Mouse (Mus musculus): ENCODE measurements around the gene Mettl8. TPM values are rescaled to one million over a fixed set of nuclear protein-coding genes. Genes with fewer than 3 reads are reported as not detected.
A peak's percentile ranks its signal among the peaks of the same experiment; 100 is the strongest.

The Mettl8 gene
- polyA plus RNA-seq, 1 experiment from 2014 or later = 14.9 TPM

DNA sequence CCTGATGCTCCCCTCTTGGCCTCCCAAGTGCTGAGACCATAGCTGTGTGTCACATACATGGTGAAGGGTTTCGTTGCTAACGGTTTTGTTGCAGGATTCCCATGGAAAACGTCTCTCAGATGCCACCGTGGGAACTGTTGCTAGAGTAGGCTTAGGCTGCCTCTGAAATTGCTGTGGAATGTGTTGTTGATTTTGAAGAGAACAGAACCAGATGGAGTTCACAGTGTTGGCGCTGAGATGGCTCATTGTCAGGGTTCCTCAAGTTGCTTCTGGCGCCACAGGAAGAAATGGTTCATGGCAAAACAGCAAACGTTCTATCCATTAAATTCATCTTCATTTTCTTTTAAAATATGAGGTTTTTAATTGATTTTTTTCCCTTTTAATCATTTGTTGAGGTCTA is 27.0 kb upstream of the Mettl8 start:
- Histone ChIP-seq H3K9me3 (ENCODE audit: control insufficient read depth, low read length) (no peaks in the 10 kb centered on the region), H3K4me1 (replicated peaks; ENCODE audit: control insufficient read depth, insufficient read depth, low read length) (no peaks in the 10 kb centered on the region), H3K4me3 (ENCODE audit: low read depth, low read length) (no peak overlapping the region), H3K27ac (ENCODE audit: low read depth) (no peak overlapping the region), H3K9ac (ENCODE audit: low read length) (no peak overlapping the region), H3K4me2 (ENCODE audit: low read length) (no peak overlapping the region), H3K36me3 (ENCODE audit: control insufficient read depth, insufficient read depth, low read length) (peaks cover 26% of the 10 kb centered on the region), H3K27me3 (replicated peaks; ENCODE audit: control insufficient read depth, insufficient read depth, low read length) (no peaks in the 10 kb centered on the region)
- ATAC-seq (replicated peaks; ENCODE audit: low FRiP score, low TSS enrichment, low read depth) = no peak
- DNase-seq (ENCODE audit: low spot score) = no peak
- 91% methylated on average over 7 of the region's 7 CpGs for WGBS

DNA sequence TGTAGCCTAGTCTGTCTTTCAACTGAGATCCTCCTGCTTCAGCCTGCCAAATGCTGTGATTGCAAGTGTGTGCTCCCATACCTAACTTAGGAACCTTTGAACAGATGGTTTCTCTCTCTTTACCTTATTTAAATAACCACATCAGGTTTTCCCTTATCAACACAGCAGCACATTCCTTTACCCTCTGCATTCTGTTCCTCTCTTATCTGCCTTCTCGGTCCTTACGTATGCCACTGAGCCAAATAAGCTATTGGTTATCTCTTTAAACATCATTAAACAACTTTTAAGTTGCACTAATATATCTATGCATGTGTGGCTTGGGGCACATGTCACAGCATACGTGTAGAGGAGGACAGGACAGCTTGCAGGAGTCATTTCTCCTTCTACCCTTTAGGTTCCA is 18.4 kb upstream of the Mettl8 start:
- Histone ChIP-seq H3K9ac (ENCODE audit: low read length) (no peak overlapping the region), H3K4me1 (replicated peaks; ENCODE audit: control insufficient read depth, insufficient read depth, low read length) (no peaks in the 10 kb centered on the region), H3K4me2 (ENCODE audit: low read length) (no peak overlapping the region), H3K27ac (ENCODE audit: low read depth) (no peak overlapping the region), H3K36me3 (ENCODE audit: control insufficient read depth, insufficient read depth, low read length) (peaks cover 11% of the 10 kb centered on the region), H3K4me3 (ENCODE audit: low read depth, low read length) (no peak overlapping the region), H3K27me3 (replicated peaks; ENCODE audit: control insufficient read depth, insufficient read depth, low read length) (no peaks in the 10 kb centered on the region), H3K9me3 (ENCODE audit: control insufficient read depth, low read length) (no peaks in the 10 kb centered on the region)
- ATAC-seq (replicated peaks; ENCODE audit: low FRiP score, low TSS enrichment, low read depth) (no peak), DNase-seq (ENCODE audit: low spot score) (no peak)
- WGBS = 86% methylated on average over 3 of the region's 3 CpGs

DNA sequence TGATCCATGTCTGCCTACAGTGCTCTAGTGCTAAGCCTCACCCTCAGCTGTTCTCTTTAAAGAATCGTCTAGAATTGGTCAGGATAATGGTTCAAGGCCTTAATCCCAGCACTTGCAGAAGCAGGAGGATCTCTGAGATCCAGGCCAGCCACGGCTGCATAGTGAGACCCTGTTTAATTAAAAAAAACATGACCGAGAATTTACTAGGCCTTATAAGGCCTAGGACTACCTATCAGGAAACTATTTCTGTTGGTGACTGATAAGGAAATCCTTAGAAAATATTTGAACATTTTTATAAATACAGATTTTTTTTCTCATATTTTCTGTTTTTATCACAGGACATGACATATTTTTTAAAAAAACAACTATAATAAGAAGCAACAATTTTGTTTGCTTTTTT is 17.9 kb upstream of the Mettl8 start:
- H3K4me1 ChIP-seq (replicated peaks; ENCODE audit: control insufficient read depth, insufficient read depth, low read length) = no peaks in the 10 kb centered on the region
- no peak for ATAC-seq (replicated peaks; ENCODE audit: low FRiP score, low TSS enrichment, low read depth)
- no peak overlapping the region for H3K27ac ChIP-seq (ENCODE audit: low read depth)
- no peak overlapping the region for H3K9ac ChIP-seq (ENCODE audit: low read length)
- H3K4me3 ChIP-seq (ENCODE audit: low read depth, low read length) = no peak overlapping the region
- no peaks in the 10 kb centered on the region for H3K27me3 ChIP-seq (replicated peaks; ENCODE audit: control insufficient read depth, insufficient read depth, low read length)
- WGBS = 88% methylated on average over 3 of the region's 3 CpGs
- DNase-seq (ENCODE audit: low spot score) = no peak
- H3K9me3 ChIP-seq (ENCODE audit: control insufficient read depth, low read length) = no peaks in the 10 kb centered on the region
- H3K4me2 ChIP-seq (ENCODE audit: low read length) = no peak overlapping the region
- peaks cover 11% of the 10 kb centered on the region for H3K36me3 ChIP-seq (ENCODE audit: control insufficient read depth, insufficient read depth, low read length)

DNA sequence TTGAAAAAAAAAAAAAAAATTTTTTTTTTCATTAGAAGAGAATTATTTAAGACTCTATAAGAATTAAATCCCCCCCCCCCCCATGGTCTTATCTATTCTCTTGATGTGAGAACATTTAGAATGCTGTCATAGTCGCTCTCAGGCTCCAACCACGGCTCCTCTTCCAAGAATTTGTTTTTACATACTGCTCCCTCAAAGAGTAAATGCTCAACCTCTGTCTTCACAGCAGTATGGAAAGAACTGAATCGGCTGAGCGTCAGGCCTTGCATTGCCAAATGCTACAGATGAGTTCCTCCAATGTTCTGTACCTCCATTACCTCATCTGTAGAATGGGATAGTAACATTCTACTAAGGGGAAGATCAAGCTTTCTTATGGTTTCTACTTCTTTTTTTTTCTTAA is 16.2 kb upstream of the Mettl8 start:
- over 99% methylated on average over 4 of the region's 4 CpGs for WGBS
- Histone ChIP-seq H3K4me1 (replicated peaks; ENCODE audit: control insufficient read depth, insufficient read depth, low read length) (no peaks in the 10 kb centered on the region), H3K36me3 (ENCODE audit: control insufficient read depth, insufficient read depth, low read length) (peaks cover 11% of the 10 kb centered on the region), H3K4me3 (ENCODE audit: low read depth, low read length) (no peak overlapping the region), H3K9ac (ENCODE audit: low read length) (no peak overlapping the region), H3K27ac (ENCODE audit: low read depth) (no peak overlapping the region), H3K27me3 (replicated peaks; ENCODE audit: control insufficient read depth, insufficient read depth, low read length) (no peaks in the 10 kb centered on the region), H3K4me2 (ENCODE audit: low read length) (no peak overlapping the region), H3K9me3 (ENCODE audit: control insufficient read depth, low read length) (no peaks in the 10 kb centered on the region)
- ATAC-seq (replicated peaks; ENCODE audit: low FRiP score, low TSS enrichment, low read depth) = no peak
- no peak for DNase-seq (ENCODE audit: low spot score)

DNA sequence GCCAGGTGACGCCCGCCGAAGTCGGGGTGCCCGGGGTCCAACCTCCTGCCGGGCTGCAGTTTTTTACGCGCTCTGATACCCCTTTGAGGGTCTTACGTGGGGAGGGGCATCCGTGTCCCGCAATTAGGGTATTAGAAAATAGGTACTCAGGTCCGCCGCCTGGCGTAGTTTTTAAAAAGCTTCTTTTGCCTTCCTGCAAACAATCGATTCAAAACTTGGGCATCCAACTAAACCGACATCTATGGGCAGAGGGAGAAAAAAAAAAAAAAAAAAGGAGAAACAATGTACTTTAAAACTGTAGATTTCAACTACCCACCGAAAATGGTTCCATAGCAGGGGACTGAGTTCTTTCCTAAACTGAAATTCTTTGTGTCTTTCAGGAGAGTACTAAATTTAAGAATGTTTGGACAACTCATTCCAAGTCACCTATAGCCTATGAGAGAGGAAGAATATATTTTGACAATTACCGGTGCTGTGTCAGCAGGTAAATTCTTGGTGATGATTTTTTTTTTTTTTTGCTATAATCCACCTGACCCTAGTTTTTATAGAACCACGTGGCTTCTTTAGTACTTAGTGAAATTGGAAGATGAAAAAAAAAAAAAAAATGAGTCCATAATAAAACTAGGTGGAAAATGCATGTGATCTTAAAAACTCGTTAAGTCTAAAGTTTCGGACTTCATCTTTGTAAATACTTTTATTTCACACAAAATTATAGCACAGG is 892 bp upstream of the Mettl8 start:
- Histone ChIP-seq H3K4me3 (ENCODE audit: low read depth, low read length) (peak overlapping the region; percentile 90), H3K9ac (ENCODE audit: low read length) (peak overlapping the region; percentile 79), H3K36me3 (ENCODE audit: control insufficient read depth, insufficient read depth, low read length) (peaks cover 12% of the 10 kb centered on the region), H3K9me3 (ENCODE audit: control insufficient read depth, low read length) (0 out of 2 replicates have a peak, but pooled peaks cover 3% of the 10 kb centered on the region), H3K27me3 (replicated peaks; ENCODE audit: control insufficient read depth, insufficient read depth, low read length) (no peaks in the 10 kb centered on the region), H3K4me1 (replicated peaks; ENCODE audit: control insufficient read depth, insufficient read depth, low read length) (peaks cover 12% of the 10 kb centered on the region; the same call in 1 of the 2 replicates), H3K27ac (ENCODE audit: low read depth) (peak overlapping the region; percentile 90), H3K4me2 (ENCODE audit: low read length) (peak overlapping the region; percentile 66)
- no peak for DNase-seq (ENCODE audit: low spot score)
- no peak for ATAC-seq (replicated peaks; ENCODE audit: low FRiP score, low TSS enrichment, low read depth)
- 12% methylated on average over 21 of the region's 21 CpGs for WGBS

DNA sequence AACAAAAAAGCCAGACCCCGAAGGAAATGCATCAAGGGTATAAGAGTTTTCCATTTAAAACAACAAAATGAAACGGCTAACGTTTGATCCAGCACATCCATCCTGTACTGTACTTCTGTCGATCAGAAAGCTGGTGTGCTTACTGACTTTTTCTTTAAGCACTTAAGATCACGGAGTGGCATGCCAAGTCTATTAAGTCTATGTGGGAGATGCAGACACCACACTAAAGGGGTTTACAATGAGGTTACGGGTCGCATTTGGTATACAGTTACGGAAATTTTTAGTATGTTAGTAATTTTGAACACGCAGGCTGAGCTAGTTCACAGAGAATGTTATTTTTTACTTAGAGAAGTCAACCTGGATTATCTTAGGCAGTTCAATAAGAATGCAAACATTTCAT is 667 bp downstream of the Mettl8 start:
- ATAC-seq (replicated peaks; ENCODE audit: low FRiP score, low TSS enrichment, low read depth) = no peak
- H3K9ac ChIP-seq (ENCODE audit: low read length) = peak overlapping the region; percentile 71
- no peaks in the 10 kb centered on the region for H3K36me3 ChIP-seq (ENCODE audit: control insufficient read depth, insufficient read depth, low read length)
- H3K27ac ChIP-seq (ENCODE audit: low read depth) = no peak overlapping the region
- peak overlapping the region; percentile 57 for H3K4me2 ChIP-seq (ENCODE audit: low read length)
- H3K9me3 ChIP-seq (ENCODE audit: control insufficient read depth, low read length) = 0 out of 2 replicates have a peak, but pooled peaks cover 3% of the 10 kb centered on the region
- 37% methylated on average over 9 of the region's 9 CpGs for WGBS
- H3K4me1 ChIP-seq (replicated peaks; ENCODE audit: control insufficient read depth, insufficient read depth, low read length) = peaks cover 12% of the 10 kb centered on the region; the same call in 1 of the 2 replicates
- no peaks in the 10 kb centered on the region for H3K27me3 ChIP-seq (replicated peaks; ENCODE audit: control insufficient read depth, insufficient read depth, low read length)
- no peak for DNase-seq (ENCODE audit: low spot score)
- peak overlapping the region; percentile 90 for H3K4me3 ChIP-seq (ENCODE audit: low read depth, low read length)

DNA sequence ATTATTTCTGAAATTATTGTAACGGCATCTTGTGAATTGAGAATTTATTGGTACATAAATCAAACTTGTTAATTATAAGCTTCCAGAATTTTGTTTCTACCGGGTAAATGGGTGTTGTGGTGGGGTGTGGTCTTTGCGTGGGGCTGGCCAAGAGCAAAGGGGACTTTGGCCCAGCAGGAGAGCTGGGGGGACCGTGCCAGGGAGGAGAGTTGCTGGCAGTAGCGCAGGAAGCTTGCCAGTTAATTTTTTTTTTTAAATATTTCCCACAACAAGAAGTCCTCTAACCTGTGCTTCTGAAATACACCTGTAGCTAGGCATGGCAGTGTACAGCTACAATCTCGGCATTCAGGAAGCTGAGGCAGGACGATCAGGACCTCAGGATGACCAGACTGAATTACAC is 4.9 kb downstream of the Mettl8 start:
- DNase-seq (ENCODE audit: low spot score) (no peak), ATAC-seq (replicated peaks; ENCODE audit: low FRiP score, low TSS enrichment, low read depth) (no peak)
- Histone ChIP-seq H3K4me3 (ENCODE audit: low read depth, low read length) (no peak overlapping the region), H3K27me3 (replicated peaks; ENCODE audit: control insufficient read depth, insufficient read depth, low read length) (no peaks in the 10 kb centered on the region), H3K9ac (ENCODE audit: low read length) (no peak overlapping the region), H3K36me3 (ENCODE audit: control insufficient read depth, insufficient read depth, low read length) (no peaks in the 10 kb centered on the region), H3K9me3 (ENCODE audit: control insufficient read depth, low read length) (no peaks in the 10 kb centered on the region), H3K4me2 (ENCODE audit: low read length) (no peak overlapping the region), H3K4me1 (replicated peaks; ENCODE audit: control insufficient read depth, insufficient read depth, low read length) (peaks cover 18% of the 10 kb centered on the region), H3K27ac (ENCODE audit: low read depth) (no peak overlapping the region)
- 91% methylated on average over 7 of the region's 7 CpGs for WGBS

DNA sequence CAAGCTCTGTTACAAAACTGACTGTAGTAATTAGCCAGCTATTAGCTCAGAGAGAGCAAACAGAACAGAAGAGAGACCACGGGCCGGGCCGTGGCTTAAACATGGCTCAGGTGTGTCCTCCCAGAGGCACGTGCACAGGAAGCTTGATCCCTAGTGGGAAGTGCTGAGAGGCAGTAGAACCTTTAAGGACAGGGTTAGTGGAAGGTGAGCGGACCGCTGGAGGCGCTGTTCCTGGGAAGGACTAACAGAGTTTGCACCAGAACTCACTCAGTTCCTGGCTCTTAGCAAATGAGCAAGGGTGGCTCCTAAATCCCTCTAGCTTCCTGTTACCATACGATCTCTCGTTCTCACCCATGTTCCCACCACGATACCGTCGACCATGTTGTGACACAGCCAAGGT is 6.5 kb downstream of the Mettl8 start:
- no peaks in the 10 kb centered on the region for H3K36me3 ChIP-seq (ENCODE audit: control insufficient read depth, insufficient read depth, low read length)
- H3K9ac ChIP-seq (ENCODE audit: low read length) = no peak overlapping the region
- ATAC-seq (replicated peaks; ENCODE audit: low FRiP score, low TSS enrichment, low read depth) (no peak), DNase-seq (ENCODE audit: low spot score) (no peak)
- H3K27ac ChIP-seq (ENCODE audit: low read depth) = no peak overlapping the region
- no peak overlapping the region for H3K4me3 ChIP-seq (ENCODE audit: low read depth, low read length)
- peaks cover 9% of the 10 kb centered on the region for H3K4me1 ChIP-seq (replicated peaks; ENCODE audit: control insufficient read depth, insufficient read depth, low read length)
- H3K4me2 ChIP-seq (ENCODE audit: low read length) = no peak overlapping the region
- WGBS = 69% methylated on average over 12 of the region's 12 CpGs
- H3K9me3 ChIP-seq (ENCODE audit: control insufficient read depth, low read length) = no peaks in the 10 kb centered on the region
- H3K27me3 ChIP-seq (replicated peaks; ENCODE audit: control insufficient read depth, insufficient read depth, low read length) = no peaks in the 10 kb centered on the region

DNA sequence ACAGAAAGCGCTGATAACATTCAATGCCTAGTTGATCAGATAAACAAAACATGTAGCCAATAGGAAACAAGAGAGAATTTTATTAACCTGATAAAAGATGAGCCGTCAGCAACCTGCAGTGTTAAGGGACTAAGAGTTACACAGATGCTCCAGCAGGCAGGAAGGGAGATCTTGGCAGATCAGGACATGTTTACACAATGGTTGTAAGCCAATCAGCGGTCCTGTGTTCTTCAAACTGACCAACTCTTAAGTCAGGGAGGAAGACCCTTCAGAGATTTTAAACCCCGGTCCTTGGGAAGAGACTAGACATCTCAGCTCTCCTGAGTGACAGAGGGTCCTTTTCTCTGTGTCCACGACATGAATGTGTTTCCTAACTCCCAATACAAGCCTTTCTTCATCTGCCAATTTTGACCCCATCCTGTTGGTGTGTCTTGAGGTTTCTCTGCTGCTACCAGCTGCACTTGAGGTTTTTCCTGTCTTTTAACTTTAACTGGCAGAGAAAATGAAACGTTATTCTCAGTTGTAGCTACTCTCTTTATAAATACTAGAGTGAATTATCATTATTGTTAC is 8.5 kb downstream of the Mettl8 start:
- peaks cover 6% of the 10 kb centered on the region for H3K4me1 ChIP-seq (replicated peaks; ENCODE audit: control insufficient read depth, insufficient read depth, low read length)
- H3K4me2 ChIP-seq (ENCODE audit: low read length) = no peak overlapping the region
- H3K36me3 ChIP-seq (ENCODE audit: control insufficient read depth, insufficient read depth, low read length) = no peaks in the 10 kb centered on the region
- DNase-seq (ENCODE audit: low spot score) (no peak), ATAC-seq (replicated peaks; ENCODE audit: low FRiP score, low TSS enrichment, low read depth) (no peak)
- H3K27me3 ChIP-seq (replicated peaks; ENCODE audit: control insufficient read depth, insufficient read depth, low read length) = no peaks in the 10 kb centered on the region
- H3K9ac ChIP-seq (ENCODE audit: low read length) = no peak overlapping the region
- 40% methylated on average over 6 of the region's 6 CpGs for WGBS
- H3K4me3 ChIP-seq (ENCODE audit: low read depth, low read length) = no peak overlapping the region
- no peaks in the 10 kb centered on the region for H3K9me3 ChIP-seq (ENCODE audit: control insufficient read depth, low read length)
- no peak overlapping the region for H3K27ac ChIP-seq (ENCODE audit: low read depth)
